Mouse (Mus musculus): ENCODE measurements around the gene Pfdn2.
A peak's percentile ranks its signal among the peaks of the same experiment; 100 is the strongest.
"Not testable (repeated sequence)": the region's sequence is repeated elsewhere in the genome, so short reads cannot be mapped to it uniquely, and the experiment has no call there.

Gene Pfdn2

DNA sequence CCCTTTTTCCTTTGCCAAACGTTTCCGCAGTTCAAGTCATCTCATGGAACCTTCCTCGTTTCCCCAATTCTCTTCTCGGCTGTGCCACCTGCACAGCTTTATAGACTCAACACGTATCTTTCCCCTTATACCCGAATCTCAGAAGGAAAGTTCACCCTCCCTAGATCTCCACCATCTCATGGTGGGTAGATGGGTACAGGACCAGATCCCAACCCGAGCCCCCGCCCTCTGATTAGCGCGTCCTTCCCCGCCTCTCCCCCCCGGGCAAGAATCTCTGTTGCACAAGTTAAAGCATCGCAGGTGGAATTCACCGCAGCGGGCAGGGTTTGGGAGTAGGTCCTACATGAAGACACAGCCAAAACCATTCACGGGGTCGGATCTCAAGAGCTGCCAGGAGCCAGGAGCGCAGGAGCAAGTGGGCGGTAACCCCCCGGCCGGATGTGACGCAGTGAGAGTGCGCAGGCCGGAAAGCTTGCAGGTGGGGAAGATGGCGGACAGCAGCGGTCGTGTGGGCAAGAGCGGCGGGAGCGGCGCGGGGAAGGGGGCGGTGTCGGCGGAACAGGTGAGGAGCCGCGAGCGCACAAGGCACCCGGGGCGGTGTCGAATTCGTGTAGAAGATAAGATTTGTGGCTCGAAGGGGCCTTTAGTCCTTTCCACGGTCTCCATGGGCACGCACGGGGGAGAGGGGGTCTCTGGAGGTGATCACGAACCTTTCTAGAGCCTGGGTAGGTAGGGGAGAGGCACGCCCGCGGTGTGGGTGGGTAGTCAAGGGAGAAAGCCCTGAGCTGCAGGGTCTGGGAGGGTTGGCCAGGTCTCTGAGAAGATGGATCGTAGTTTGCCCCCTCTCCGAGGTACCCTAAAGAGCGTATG, at the start of gene Pfdn2, which contains the start of gene Nit1:
Gene Pfdn2 (plus strand): TSS at position 446 of the 870 bp plus-strand sequence.
Gene Nit1 (minus strand): TSS at position 422 of the 870 bp plus-strand sequence.
- DNase-seq: peak; percentile 91

GRCm38 (mm10) chr1:171298226-171298625, 47.2 kb upstream of the Pfdn2 start:
- no peak for DNase-seq

- not testable (repeated sequence) for DNase-seq
These were observed 39.3 kb upstream of the Pfdn2 start for GRCm38 (mm10) chr1:171306157-171306556.

DNA sequence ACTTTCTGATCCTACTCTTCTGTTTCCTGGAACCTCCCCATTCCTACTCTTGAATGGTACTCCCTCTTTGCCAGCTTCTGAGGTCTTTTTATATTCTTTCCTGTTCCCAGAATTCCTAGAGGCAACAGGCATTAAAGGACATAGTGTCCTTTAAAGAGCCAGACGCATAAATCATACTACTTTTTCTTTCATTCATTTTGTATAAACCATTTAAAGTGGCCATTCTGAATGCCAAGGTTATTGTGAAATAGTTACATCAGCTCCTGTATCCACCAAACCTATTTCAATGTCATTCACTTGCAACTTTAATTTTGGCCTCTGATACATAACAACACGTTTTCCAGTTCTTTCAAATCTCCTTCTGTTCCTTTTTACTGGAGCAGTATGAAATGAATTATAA, 36.1 kb upstream of the Pfdn2 start:
- no peak for DNase-seq

DNA sequence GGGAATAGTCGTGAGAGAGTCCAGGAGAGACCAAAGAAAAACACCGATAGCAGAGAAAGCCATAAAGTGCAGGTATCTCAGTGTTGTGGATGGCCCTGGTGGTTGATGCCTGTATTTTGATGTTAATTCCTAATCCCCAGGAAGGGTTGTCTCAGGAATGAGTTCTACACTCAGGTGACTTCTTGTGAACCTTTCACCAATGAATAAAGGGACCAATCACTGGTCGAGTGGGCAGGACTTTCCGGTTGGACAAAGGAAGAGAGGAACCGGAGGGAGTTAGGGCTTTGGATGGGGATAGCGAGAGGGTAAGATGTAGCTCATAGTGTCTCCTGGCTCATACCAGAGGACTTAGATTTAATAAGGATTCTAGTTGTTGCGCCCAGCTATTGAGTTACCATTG, 25.7 kb upstream of the Pfdn2 start:
- DNase-seq: no peak

DNA sequence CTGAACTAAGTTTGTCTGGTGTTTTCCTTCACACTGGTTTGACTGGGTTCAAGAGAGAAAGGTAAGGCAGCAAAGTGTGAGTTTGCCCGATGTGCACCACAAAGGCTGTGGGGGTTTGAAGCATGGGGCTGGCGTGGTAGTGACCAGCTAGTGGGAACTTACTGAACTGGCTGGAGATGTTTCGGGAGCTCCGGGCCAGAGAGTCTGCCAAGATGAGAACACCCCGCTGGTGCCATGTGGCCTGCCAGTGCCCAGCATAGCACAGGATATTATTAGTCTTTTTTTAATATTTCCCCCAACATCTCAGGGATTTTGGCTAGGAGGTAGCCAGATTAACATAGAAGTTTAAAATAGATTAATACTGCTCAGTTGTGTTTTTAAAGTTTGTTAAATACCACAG, 25.3 kb upstream of the Pfdn2 start:
- no peak for DNase-seq

DNA sequence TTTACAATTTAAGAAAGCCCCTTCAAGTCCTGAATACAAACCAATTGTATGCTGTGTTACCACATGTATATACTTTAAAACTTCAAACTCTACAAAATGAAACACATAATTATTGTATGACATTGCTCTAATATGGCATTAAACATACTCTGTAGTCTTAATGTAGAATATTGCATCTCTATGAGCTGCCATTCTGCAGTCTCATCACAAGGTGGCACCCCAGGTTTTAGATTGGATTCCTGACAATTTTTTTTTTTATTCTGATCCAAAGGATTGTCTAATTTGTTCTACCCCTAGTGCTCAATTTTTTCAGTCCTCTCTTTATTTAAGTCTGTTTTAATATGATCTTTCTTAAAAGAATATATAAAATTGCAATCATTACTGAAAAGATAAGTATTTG, 24.1 kb upstream of the Pfdn2 start:
- no peak for DNase-seq

DNA sequence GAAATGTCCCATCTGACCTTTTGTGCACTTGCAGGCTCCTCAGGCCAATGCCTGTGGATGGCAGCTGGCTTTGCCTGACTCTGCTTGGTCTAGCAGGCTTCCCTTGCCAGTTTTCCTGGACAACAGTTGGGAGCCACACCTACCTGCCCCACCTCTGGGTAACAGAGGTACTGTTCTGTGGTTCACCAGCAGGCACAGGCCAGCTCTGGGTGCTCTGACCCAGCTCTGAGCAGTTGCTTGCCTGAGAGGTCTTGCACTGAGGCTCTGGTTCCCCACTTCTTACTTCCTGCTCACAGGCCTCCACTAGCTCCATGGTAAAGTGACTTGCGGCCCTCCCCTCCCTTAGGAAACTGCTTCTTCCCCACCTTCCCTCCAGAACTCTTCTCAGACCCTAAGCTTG, 23.5 kb upstream of the Pfdn2 start:
- DNase-seq: no peak

GRCm38 (mm10) chr1:171325571-171325970, 19.9 kb upstream of the Pfdn2 start:
- DNase-seq: no peak

GRCm38 (mm10) chr1:171326588-171326987, 18.9 kb upstream of the Pfdn2 start:
- DNase-seq: not testable (repeated sequence)

DNA sequence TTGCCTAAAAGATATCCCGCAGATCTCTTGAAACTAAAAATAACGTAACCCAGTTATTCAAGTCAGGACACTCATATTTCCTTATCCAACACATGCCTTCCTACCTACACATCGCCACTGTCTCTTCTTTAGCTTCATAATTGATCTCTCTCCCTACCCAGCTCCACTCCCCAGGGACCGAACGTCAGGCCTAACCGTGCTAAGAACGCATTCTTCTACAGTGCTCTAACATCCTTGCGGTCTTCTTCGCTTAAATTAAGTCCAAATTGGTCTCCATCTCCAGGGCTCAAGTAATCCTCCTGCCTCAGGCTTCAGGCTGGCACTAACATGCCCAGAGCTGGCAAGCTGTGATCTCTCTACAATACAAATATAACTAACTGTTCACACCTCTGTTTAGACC, 17.2 kb upstream of the Pfdn2 start:
- no peak for DNase-seq

- peak; percentile 88 for DNase-seq
These were observed 16.5 kb upstream of the Pfdn2 start, which contains the start of gene Dedd for GRCm38 (mm10) chr1:171328839-171329432. Dedd (plus strand) TSS chr1:171329145.

DNA sequence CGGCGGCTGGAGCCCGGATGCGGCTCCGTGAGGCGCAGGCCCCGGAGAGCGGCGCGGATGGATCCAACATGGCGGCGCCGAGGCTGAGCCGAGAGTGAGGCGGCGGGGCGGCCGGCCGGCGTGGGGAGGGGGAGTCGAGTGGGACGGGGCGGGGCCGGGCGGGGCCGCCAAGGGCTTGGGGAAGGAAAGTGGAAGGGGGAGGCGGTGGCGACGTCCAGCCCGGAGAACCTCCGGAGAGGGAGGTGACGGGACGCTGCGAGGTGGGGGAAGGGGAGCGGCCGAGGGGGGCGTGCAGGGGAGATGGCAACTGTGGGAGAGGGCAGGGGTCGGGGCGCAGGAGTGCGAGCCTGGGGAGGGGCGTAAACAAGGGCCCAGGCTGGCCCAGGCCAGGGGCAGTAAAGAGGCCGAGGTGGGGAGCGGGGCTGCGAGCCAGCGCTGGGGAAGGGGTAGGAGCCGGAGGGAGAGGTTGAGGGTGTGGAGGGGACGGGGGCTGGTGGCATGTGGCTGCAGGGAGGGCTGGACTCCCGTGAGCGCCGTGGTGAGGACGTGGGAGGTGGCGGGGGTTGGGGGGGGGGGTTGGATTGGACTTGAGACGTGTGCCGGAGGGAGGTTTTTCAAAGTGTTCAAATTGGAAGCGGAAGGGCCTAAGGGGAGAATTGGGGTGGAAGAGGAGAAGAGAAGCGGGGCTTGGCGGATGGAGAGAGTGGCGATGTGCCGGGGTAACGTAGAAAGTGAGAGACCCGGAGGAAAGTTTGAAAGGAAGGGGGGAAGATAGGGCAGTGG, 15.8 kb upstream of the Pfdn2 start:
- peak; percentile 81 for DNase-seq

DNA sequence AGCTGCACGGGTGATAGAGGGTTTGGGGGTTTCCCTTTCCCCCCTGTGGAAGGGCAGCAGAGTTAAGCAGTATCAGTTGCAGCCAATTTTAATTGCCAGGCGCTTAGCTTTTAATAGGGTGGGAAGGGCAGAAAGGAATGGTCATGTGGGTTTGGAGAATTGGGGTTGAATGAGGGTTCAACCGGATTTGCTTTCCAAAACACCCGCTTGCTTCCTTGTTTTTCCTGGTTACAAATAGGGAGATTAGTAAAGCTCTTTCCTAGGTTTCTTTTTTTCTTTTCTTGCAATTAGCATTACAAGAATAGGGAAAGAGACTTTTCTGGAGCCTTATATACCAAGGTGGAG, 15.3 kb upstream of the Pfdn2 start:
- no peak for DNase-seq

DNA sequence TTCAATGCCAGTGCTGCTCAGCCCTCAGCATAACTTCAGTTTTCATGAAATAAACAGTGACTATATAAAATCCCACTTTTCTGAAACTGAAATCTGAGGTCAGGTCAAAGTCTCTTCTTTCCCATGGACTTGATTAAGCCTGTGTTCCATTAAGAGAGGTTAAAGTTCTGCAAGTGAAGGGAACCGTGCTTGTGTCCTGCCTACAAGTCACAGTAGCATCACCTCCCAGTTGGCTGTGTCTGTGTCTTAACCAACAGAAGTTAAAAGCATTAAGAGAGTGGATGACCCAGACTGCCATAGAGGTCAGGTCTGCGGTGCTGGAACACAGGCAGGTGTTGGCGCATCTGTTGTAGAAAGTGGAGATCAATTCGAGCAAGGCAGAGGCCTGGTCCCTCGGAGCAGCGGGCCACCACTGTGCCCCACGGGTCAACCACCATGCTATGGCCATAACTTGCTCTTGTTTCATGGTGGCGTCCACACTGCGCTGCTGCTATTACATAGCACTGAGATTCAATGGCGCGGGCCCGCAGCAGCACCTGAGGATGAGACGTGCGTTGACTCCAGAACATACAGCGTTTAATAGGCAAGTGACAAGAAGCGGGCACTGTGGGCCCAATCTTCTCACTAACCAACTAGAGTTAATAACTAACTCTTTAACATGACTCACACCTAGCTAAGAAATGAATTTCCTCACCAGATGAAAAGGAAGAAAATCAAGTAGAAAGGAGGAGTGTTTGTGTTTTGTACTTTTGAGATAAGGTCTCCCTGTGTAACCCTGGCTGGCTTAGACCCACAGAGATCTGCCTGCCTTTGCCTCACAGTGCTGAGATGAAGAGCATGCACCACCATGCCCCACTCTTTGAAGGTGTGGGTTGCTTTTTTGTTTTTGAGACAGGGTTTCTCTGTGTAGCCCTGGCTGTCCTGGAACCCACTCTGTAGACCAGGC, 2.9 kb upstream of the Pfdn2 start:
- DNase-seq: no peak

DNA sequence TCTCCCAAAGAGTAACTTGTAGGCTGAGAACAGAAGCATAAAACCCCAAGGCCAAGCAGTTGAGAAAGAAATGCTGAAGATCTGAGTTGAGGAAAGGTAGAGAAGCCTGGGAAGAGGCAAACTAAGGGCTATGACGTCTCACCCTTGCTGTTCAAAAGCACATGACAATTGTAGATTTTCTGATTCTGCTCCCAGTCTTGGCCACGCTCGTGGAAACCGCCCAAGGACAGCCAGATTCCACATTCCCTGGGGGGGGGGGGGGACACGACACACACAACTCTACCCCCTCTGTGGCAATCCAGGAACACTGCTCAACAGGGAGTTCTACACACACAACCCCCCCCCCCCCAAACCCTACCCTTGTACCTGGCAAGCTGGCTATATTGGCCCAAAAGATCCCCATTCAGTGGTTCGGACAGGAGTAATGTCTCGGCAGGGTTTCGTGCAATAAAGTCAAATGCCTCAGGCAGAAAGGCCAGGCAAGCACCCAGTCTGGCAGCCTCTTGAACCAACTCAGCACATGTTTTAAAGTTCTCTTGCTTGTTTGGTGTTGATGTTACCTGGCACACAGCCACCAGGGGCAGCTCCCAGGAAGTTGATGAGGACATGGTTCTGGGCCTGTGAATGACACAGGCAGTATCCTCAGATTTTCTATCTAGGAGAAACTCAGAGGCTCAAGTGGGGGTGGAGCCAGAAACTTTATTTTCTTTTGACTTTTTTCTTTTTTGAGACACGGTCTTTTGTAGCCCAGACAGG, 1.4 kb upstream of the Pfdn2 start:
- peak; percentile 18 for DNase-seq

DNA sequence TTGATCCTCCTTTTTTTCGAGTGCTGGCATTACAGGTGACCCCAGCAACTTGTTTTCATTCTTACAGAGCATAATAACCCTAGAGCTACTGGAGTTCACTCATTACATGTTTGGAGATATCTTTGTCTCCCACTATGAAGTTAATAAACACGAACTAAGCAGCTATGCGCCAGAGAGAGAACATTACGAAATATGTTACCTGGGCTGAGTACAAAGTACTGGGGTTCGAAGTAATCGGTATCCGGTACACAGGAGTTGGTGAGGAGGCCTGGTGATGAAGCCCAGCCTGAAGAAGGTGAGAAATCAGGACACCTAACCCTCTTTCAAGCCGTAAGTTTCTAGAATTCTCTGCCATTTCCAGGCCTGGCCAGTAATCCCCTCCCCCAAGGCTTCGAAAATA, 755 bp upstream of the Pfdn2 start:
- no peak for DNase-seq

GRCm38 (mm10) chr1:171346095-171346450, 603 bp downstream of the Pfdn2 start:
- DNase-seq: no peak

GRCm38 (mm10) chr1:171348665-171349064, 3.2 kb downstream of the Pfdn2 start:
- no peak for DNase-seq

DNA sequence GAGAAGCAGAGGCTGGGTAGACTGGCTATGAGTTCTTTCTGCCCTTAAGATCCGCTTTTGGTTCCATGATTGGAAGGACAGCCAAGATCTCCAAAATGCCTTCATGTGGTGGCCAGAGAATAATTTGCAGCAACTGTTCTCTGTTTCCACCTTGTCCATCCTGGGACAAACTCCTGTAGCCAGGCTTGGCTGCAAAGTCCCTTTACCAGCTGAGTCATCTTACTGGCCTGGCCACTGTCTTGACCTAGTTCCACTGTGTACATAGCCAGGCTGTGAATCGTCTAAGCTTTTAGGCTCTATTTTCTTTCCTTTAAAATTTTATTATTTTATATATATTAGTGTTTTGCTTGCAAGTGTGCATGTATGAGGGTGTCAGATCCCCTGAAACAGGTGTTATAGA, 3.7 kb downstream of the Pfdn2 start:
- DNase-seq: no peak

- DNase-seq: no peak
These were observed 10.4 kb downstream of the Pfdn2 start for GRCm38 (mm10) chr1:171355812-171356340.

Data from right cerebral cortex, postnatal 4 days (tissue).